8 mouse cellular contexts compared by ENCODE assay signal in the genomic region with DNA sequence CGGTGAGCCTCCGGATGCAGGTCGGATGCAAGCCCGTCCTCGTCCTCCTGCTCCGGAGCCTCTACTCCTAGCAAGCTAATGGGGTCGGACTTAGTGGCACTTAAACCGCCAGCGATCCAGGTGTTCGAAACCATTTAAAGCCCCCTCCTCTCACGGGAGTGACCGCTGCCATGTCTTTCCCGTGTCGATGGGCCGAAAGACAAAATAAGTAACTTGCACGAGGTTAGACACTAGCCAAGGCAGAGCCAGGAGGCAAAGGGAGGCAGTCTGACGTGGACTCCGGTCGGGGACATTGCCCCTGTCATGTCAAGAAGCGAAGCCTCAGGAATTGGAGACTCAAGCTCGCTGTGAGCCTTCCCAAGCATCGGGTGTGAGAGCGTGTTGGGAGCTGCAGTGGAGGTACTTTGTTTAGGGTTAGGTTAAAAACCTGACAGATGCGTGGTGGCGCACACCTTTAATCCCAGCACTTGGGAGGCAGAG. TPM values are rescaled to one million over a fixed set of nuclear protein-coding genes. Genes with fewer than 3 reads are reported as not detected.
A peak's percentile ranks its signal among the peaks of the same experiment; 100 is the strongest.
DNase-seq lines count a peak whose midpoint lies in the region; ATAC-seq lines count a peak whose summit lies in the region.

No protein-coding gene starts in this region.

- no peak overlapping the region for H3K27ac ChIP-seq in kidney, embryonic 16.5 days (ENCODE audit: low read length)
- no peak overlapping the region for H3K27ac ChIP-seq in embryonic facial prominence, embryonic 11.5 days (replicated peaks; ENCODE audit: low read depth, low read length)
- peak overlapping the region; percentile 72; the same call in 1 of the 2 replicates for H3K27ac ChIP-seq in hindbrain, embryonic 15.5 days (replicated peaks)
- no peak overlapping the region for H3K27ac ChIP-seq in midbrain, embryonic 14.5 days (replicated peaks; ENCODE audit: low read depth, low read length)

- no peaks in the 10 kb centered on the region for H3K9me3 ChIP-seq in kidney, embryonic 16.5 days (ENCODE audit: low read length)
- no peaks in the 10 kb centered on the region for H3K9me3 ChIP-seq in embryonic facial prominence, embryonic 11.5 days (replicated peaks; ENCODE audit: control insufficient read depth, low read length)
- H3K9me3 ChIP-seq in hindbrain, embryonic 15.5 days, result no peaks in the 10 kb centered on the region
- H3K9me3 ChIP-seq in midbrain, embryonic 14.5 days (ENCODE audit: control insufficient read depth, low read length), result no peaks in the 10 kb centered on the region

- no peaks in the 10 kb centered on the region for H3K27me3 ChIP-seq in kidney, embryonic 16.5 days (ENCODE audit: insufficient read depth, low read length)
- H3K27me3 ChIP-seq in embryonic facial prominence, embryonic 11.5 days (ENCODE audit: control insufficient read depth, insufficient read depth, low read length), result no peaks in the 10 kb centered on the region
- no peaks in the 10 kb centered on the region for H3K27me3 ChIP-seq in hindbrain, embryonic 15.5 days
- no peaks in the 10 kb centered on the region for H3K27me3 ChIP-seq in midbrain, embryonic 14.5 days (ENCODE audit: control insufficient read depth, insufficient read depth, low read length)

- H3K4me3 ChIP-seq in kidney, embryonic 16.5 days (ENCODE audit: low read length), result peak overlapping the region; percentile 100
- peak overlapping the region; percentile 98 for H3K4me3 ChIP-seq in embryonic facial prominence, embryonic 11.5 days (ENCODE audit: low read depth, low read length)
- H3K4me3 ChIP-seq in hindbrain, embryonic 15.5 days, result peak overlapping the region; percentile 96
- peak overlapping the region; percentile 99 for H3K4me3 ChIP-seq in midbrain, embryonic 14.5 days (replicated peaks; ENCODE audit: low read depth, low read length)

- peaks cover 23% of the 10 kb centered on the region for H3K4me1 ChIP-seq in kidney, embryonic 16.5 days (ENCODE audit: insufficient read depth, low read length)
- no peaks in the 10 kb centered on the region for H3K4me1 ChIP-seq in embryonic facial prominence, embryonic 11.5 days (ENCODE audit: control insufficient read depth, insufficient read depth, low read length)
- H3K4me1 ChIP-seq in hindbrain, embryonic 15.5 days (replicated peaks), result peaks cover 14% of the 10 kb centered on the region
- peaks cover 8% of the 10 kb centered on the region for H3K4me1 ChIP-seq in midbrain, embryonic 14.5 days (ENCODE audit: control insufficient read depth, insufficient read depth, low read length)

- DNase-seq in kidney, adult 8-10 months, result no peak
- no peak for DNase-seq in embryonic facial prominence, embryonic 11.5 days (ENCODE audit: low spot score)
- DNase-seq in midbrain, embryonic 14.5 days, result no peak
- DNase-seq in urinary bladder, postnatal 10 days (ENCODE audit: low spot score), result no peak
- DNase-seq in spleen, postnatal 10 days (ENCODE audit: low spot score in 2 of 2), result no peak
- DNase-seq in right cerebral cortex, postnatal 36 days (ENCODE audit: low spot score in 2 of 2), result no peak

- H3K36me3 ChIP-seq in kidney, embryonic 16.5 days (ENCODE audit: insufficient read depth, low read length), result peaks cover 35% of the 10 kb centered on the region
- peaks cover 24% of the 10 kb centered on the region for H3K36me3 ChIP-seq in embryonic facial prominence, embryonic 11.5 days (replicated peaks; ENCODE audit: control insufficient read depth, insufficient read depth, low read depth, low read length)
- H3K36me3 ChIP-seq in hindbrain, embryonic 15.5 days, result peaks cover 27% of the 10 kb centered on the region
- peaks cover 37% of the 10 kb centered on the region for H3K36me3 ChIP-seq in midbrain, embryonic 14.5 days (ENCODE audit: control insufficient read depth, insufficient read depth, low read length)

- H3K4me2 ChIP-seq in kidney, embryonic 16.5 days (replicated peaks; ENCODE audit: low read depth, low read length), result peak overlapping the region; percentile 73
- H3K4me2 ChIP-seq in embryonic facial prominence, embryonic 11.5 days (ENCODE audit: low read depth, low read length), result peak overlapping the region; percentile 61
- peak overlapping the region; percentile 84 for H3K4me2 ChIP-seq in hindbrain, embryonic 15.5 days
- peak overlapping the region; percentile 72 for H3K4me2 ChIP-seq in midbrain, embryonic 14.5 days (ENCODE audit: low read length)

- WGBS in kidney, embryonic 16.5 days, result 3% methylated on average over 25 of the region's 25 CpGs
- 5% methylated on average over 25 of the region's 25 CpGs for WGBS in embryonic facial prominence, embryonic 11.5 days
- 4% methylated on average over 25 of the region's 25 CpGs for WGBS in hindbrain, embryonic 15.5 days
- 6% methylated on average over 25 of the region's 25 CpGs for WGBS in midbrain, embryonic 14.5 days

- H3K9ac ChIP-seq in kidney, embryonic 16.5 days (replicated peaks; ENCODE audit: low read length), result peak overlapping the region; percentile 92
- peak overlapping the region; percentile 86 for H3K9ac ChIP-seq in embryonic facial prominence, embryonic 11.5 days (replicated peaks; ENCODE audit: low read length)
- peak overlapping the region; percentile 82 for H3K9ac ChIP-seq in hindbrain, embryonic 15.5 days
- H3K9ac ChIP-seq in midbrain, embryonic 14.5 days (replicated peaks; ENCODE audit: low read length), result peak overlapping the region; percentile 84

- no peak for ATAC-seq in kidney, embryonic 16.5 days (ENCODE audit: low FRiP score, low TSS enrichment)
- ATAC-seq in embryonic facial prominence, embryonic 11.5 days (replicated peaks; ENCODE audit: insufficient number of reproducible peaks, low FRiP score, low TSS enrichment, low read depth), result peak; percentile 15
- ATAC-seq in hindbrain, embryonic 15.5 days (ENCODE audit: low FRiP score, low read depth), result no peak
- no peak for ATAC-seq in midbrain, embryonic 14.5 days (ENCODE audit: low FRiP score, low TSS enrichment)

RNA-seq across cellular contexts. Expression of a gene that starts 0.8 kb away (rescaled TPM):
- polyA plus RNA-seq in kidney, embryonic 16.5 days (2015; fragmentation: Nextera tagmentation; extraction: Ambion mirVana), result 31.7 and 35.6 TPM in 2 replicates
- polyA plus RNA-seq in embryonic facial prominence, embryonic 11.5 days (2014; fragmentation: Nextera tagmentation; extraction: Ambion mirVana), result 28.3 and 31.4 TPM in 2 replicates
- polyA plus RNA-seq in hindbrain, embryonic 15.5 days (2015; fragmentation: Nextera tagmentation; extraction: Ambion mirVana), result 24.7 and 27.1 TPM in 2 replicates
- polyA plus RNA-seq in midbrain, embryonic 14.5 days (2014; fragmentation: Nextera tagmentation; extraction: Ambion mirVana), result 21.1 and 25.8 TPM in 2 replicates

RNA-seq across cellular contexts. Expression of a gene that starts 1.5 kb away (rescaled TPM):
- polyA plus RNA-seq in kidney, embryonic 16.5 days (2015; fragmentation: Nextera tagmentation; extraction: Ambion mirVana), result 0.50 and 0.63 TPM in 2 replicates
- polyA plus RNA-seq in embryonic facial prominence, embryonic 11.5 days (2014; fragmentation: Nextera tagmentation; extraction: Ambion mirVana), result 0.25 and 0.55 TPM in 2 replicates
- polyA plus RNA-seq in hindbrain, embryonic 15.5 days (2015; fragmentation: Nextera tagmentation; extraction: Ambion mirVana), result 1.6 and 1.8 TPM in 2 replicates
- polyA plus RNA-seq in midbrain, embryonic 14.5 days (2014; fragmentation: Nextera tagmentation; extraction: Ambion mirVana), result 1.2 and 1.3 TPM in 2 replicates

RNA-seq across cellular contexts. Expression of a gene that starts 12.4 kb away (rescaled TPM):
- polyA plus RNA-seq in kidney, embryonic 16.5 days (2015; fragmentation: Nextera tagmentation; extraction: Ambion mirVana), result 25.3 and 26.0 TPM in 2 replicates
- polyA plus RNA-seq in embryonic facial prominence, embryonic 11.5 days (2014; fragmentation: Nextera tagmentation; extraction: Ambion mirVana), result 21.1 and 21.5 TPM in 2 replicates
- 18.3 and 18.5 TPM in 2 replicates for polyA plus RNA-seq in hindbrain, embryonic 15.5 days (2015; fragmentation: Nextera tagmentation; extraction: Ambion mirVana)
- 19.7 and 21.8 TPM in 2 replicates for polyA plus RNA-seq in midbrain, embryonic 14.5 days (2014; fragmentation: Nextera tagmentation; extraction: Ambion mirVana)

RNA-seq across cellular contexts. Expression of a gene that starts 31.3 kb away (rescaled TPM):
- 12.1 and 12.6 TPM in 2 replicates for polyA plus RNA-seq in kidney, embryonic 16.5 days (2015; fragmentation: Nextera tagmentation; extraction: Ambion mirVana)
- polyA plus RNA-seq in embryonic facial prominence, embryonic 11.5 days (2014; fragmentation: Nextera tagmentation; extraction: Ambion mirVana), result 3.2 TPM in 2 replicates
- 4.7 and 5.4 TPM in 2 replicates for polyA plus RNA-seq in hindbrain, embryonic 15.5 days (2015; fragmentation: Nextera tagmentation; extraction: Ambion mirVana)
- 1.5 and 1.6 TPM in 2 replicates for polyA plus RNA-seq in midbrain, embryonic 14.5 days (2014; fragmentation: Nextera tagmentation; extraction: Ambion mirVana)

RNA-seq across cellular contexts. Expression of a gene that starts 32.4 kb away (rescaled TPM):
- 25.5 and 28.1 TPM in 2 replicates for polyA plus RNA-seq in kidney, embryonic 16.5 days (2015; fragmentation: Nextera tagmentation; extraction: Ambion mirVana)
- polyA plus RNA-seq in embryonic facial prominence, embryonic 11.5 days (2014; fragmentation: Nextera tagmentation; extraction: Ambion mirVana), result 5.3 and 6.8 TPM in 2 replicates
- polyA plus RNA-seq in hindbrain, embryonic 15.5 days (2015; fragmentation: Nextera tagmentation; extraction: Ambion mirVana), result 11.7 and 13.5 TPM in 2 replicates
- polyA plus RNA-seq in midbrain, embryonic 14.5 days (2014; fragmentation: Nextera tagmentation; extraction: Ambion mirVana), result 7.0 and 8.0 TPM in 2 replicates
